Mouse (Mus musculus) forebrain, embryonic 12.5 days (tissue): ENCODE data around the gene Zfp618. TPM values are rescaled to one million over a fixed set of nuclear protein-coding genes. Genes with fewer than 3 reads are reported as not detected.

ENCODE experiments used
- ATAC-seq: fragments of 200-750 bp; cut with Nextera tagmentation; 2 replicates; pipeline ENCODE4 v1.8.0; 2017; ENCODE audit warnings: moderate TSS enrichment; ENCODE audit not compliant: low FRiP score
- H3K27ac ChIP-seq: fragments of 300-500 bp; sonication (generic); 2 replicates; pipeline ENCODE4 v1.5.1; 2016; ENCODE audit warnings: mild to moderate bottlenecking
- H3K27me3 ChIP-seq: fragments of 300-500 bp; sonication (generic); 2 replicates; pipeline ENCODE4 v1.6.1; 2016; ENCODE audit warnings: mild to moderate bottlenecking
- H3K36me3 ChIP-seq: fragments of 300-500 bp; sonication (generic); replicated peaks from 2 replicates; pipeline ENCODE4 v1.6.1; 2016; ENCODE audit warnings: mild to moderate bottlenecking
- H3K4me1 ChIP-seq: fragments of 300-500 bp; sonication (generic); 2 replicates; pipeline ENCODE4 v1.6.1; 2016
- H3K4me2 ChIP-seq: fragments of 300-500 bp; sonication (generic); 2 replicates; pipeline ENCODE4 v1.6.1; 2016; ENCODE audit warnings: mild to moderate bottlenecking, moderate library complexity
- H3K4me3 ChIP-seq: fragments of 300-500 bp; sonication (generic); replicated peaks from 2 replicates; pipeline ENCODE4 v1.5.1; 2016; ENCODE audit warnings: mild to moderate bottlenecking
- H3K9ac ChIP-seq: fragments of 300-500 bp; sonication (generic); 2 replicates; pipeline ENCODE4 v1.6.1; 2016; ENCODE audit warnings: mild to moderate bottlenecking
- H3K9me3 ChIP-seq: fragments of 300-500 bp; sonication (generic); 2 replicates; pipeline ENCODE4 v1.6.1; 2016
- WGBS: fragments of 180-500 bp; shearing (Covaris S2); methylation state at CpG from one replicate; pipeline ENCODE4 v1.1.7; 2016; 5-methylcytosine and 5-hydroxymethylcytosine counted together
- polyA plus RNA-seq: library from polyadenylated mRNA; unstranded; fragments of >200 nt; fragmentation: Nextera tagmentation; extraction: Ambion mirVana; gene quantifications from 2 replicates; pipeline ENCODE4 v1.2.1, GENCODE M21; 2016

Zfp618 gene
- polyA plus RNA-seq, 1 experiment from 2014 or later = 34.2 TPM

- no peak overlapping the region for H3K4me3 ChIP-seq
- no peak overlapping the region for H3K4me2 ChIP-seq
- H3K27ac ChIP-seq = no peak overlapping the region
- no peaks in the 10 kb centered on the region for H3K27me3 ChIP-seq
- ATAC-seq = no peak
- WGBS = 83% methylated on average over 4 of the region's 4 CpGs
- H3K9ac ChIP-seq = no peak overlapping the region
- H3K4me1 ChIP-seq = peaks cover 23% of the 10 kb centered on the region
- H3K36me3 ChIP-seq = no peaks in the 10 kb centered on the region
- no peaks in the 10 kb centered on the region for H3K9me3 ChIP-seq
These were observed 72.2 kb downstream of the Zfp618 start for GRCm38 (mm10) chr4:63037555-63037954.

DNA sequence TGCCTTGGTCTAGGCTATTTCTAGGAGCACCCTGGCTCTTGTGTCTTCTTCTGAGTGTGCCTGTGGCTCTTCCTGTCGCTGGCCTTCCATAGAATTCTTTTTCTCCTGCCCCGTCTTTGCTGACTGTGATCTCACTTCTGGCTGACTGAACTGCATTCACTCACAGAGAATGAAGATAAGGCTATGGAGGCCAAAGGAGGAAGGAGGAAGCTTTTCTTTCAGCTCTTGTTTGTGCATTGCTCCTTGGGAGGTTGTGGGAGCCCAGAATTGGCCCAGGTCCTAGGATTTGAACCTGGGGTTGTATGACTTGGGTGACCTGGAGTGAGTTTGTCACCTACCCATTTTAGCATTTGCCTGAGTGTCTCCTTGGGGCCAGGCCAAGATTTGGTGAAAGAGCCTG, 72.9 kb downstream of the Zfp618 start:
- H3K36me3 ChIP-seq = no peaks in the 10 kb centered on the region
- WGBS = 60% methylated on average over 2 of the region's 2 CpGs

GRCm38 (mm10) chr4:63038937-63039336, 73.6 kb downstream of the Zfp618 start:
- no peaks in the 10 kb centered on the region for H3K36me3 ChIP-seq
- ATAC-seq = no peak
- H3K9me3 ChIP-seq = no peaks in the 10 kb centered on the region
- H3K4me3 ChIP-seq = no peak overlapping the region
- H3K27me3 ChIP-seq = no peaks in the 10 kb centered on the region
- H3K4me2 ChIP-seq = no peak overlapping the region
- no peak overlapping the region for H3K9ac ChIP-seq
- H3K27ac ChIP-seq = no peak overlapping the region
- peaks cover 11% of the 10 kb centered on the region for H3K4me1 ChIP-seq
- 94% methylated on average over 10 of the region's 10 CpGs for WGBS

More for the DNA sequence above, 72.9 kb downstream of the Zfp618 start:
- no peaks in the 10 kb centered on the region for H3K9me3 ChIP-seq
- H3K27ac ChIP-seq = no peak overlapping the region
- H3K27me3 ChIP-seq = no peaks in the 10 kb centered on the region
- no peak for ATAC-seq
- H3K4me1 ChIP-seq = peaks cover 17% of the 10 kb centered on the region
- H3K4me3 ChIP-seq = no peak overlapping the region
- no peak overlapping the region for H3K4me2 ChIP-seq
- H3K9ac ChIP-seq = no peak overlapping the region

- H3K9me3 ChIP-seq = no peaks in the 10 kb centered on the region
- WGBS = 93% methylated on average over 3 of the region's 3 CpGs
- no peak overlapping the region for H3K9ac ChIP-seq
- no peaks in the 10 kb centered on the region for H3K27me3 ChIP-seq
- H3K4me2 ChIP-seq = no peak overlapping the region
- ATAC-seq = no peak
- H3K36me3 ChIP-seq = peaks cover 3% of the 10 kb centered on the region; the same call in 1 of the 2 replicates
- peaks cover 10% of the 10 kb centered on the region; the same call in 1 of the 2 replicates for H3K4me1 ChIP-seq
- no peak overlapping the region for H3K27ac ChIP-seq
- no peak overlapping the region for H3K4me3 ChIP-seq
These were observed 83.2 kb downstream of the Zfp618 start for GRCm38 (mm10) chr4:63048606-63049005.

DNA sequence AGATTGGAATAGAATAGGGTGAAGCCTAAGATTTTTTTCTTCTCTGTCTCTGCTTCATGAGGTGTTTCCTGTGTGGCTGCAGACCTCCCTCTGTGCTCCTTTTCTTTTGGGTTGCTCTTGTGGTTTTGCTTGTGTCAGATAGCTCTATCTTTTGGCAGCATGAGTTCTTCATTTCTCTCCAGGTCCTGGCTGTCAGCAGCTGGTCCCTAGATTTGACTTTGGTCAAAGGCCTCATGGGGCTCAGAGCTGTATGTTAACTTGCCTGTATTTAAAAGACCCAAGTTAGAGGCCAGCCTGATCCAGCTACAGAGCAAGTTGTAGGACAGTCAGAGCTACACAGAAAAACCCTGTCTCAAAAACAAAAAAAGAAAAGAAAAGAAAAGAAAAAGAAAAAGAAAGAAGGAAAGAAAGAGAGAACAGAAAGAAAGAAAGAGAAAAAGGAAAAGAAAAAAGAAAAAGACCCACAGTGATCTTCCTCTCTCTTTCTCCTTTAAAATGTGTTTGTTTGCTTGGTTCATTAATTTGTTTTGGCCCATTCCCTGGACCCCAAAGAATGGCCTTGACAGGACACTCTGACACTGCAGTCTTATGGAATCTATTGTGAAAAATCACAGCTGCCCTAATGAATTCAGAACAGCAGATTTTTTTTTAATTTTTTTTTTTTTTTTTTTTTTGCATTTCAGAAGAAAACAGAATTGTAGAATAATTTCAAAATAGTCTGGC, 84.4 kb downstream of the Zfp618 start:
- Histone ChIP-seq H3K4me2 (no peak overlapping the region), H3K9ac (no peak overlapping the region), H3K9me3 (no peaks in the 10 kb centered on the region), H3K4me1 (peaks cover 10% of the 10 kb centered on the region; the same call in 1 of the 2 replicates), H3K27me3 (no peaks in the 10 kb centered on the region), H3K27ac (no peak overlapping the region), H3K36me3 (peaks cover 3% of the 10 kb centered on the region; the same call in 1 of the 2 replicates), H3K4me3 (no peak overlapping the region)
- no peak for ATAC-seq

DNA sequence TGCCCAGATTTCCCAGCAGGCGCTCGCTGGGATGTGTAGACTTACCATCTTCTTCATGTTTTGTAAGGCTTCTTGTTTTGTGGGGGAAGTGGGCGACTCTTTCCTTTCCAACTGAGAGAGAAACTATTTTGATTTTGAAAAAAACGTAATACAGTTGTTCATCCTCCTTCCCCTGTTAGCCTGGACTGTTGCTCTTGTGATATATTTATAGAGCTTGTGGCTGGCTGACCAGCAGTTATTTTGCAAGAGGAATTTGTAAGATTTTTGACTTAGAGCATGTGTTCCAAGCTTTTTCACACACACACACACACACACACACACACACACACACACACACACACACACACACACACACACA, 84.9 kb downstream of the Zfp618 start:
- Histone ChIP-seq H3K4me1 (peaks cover 10% of the 10 kb centered on the region; the same call in 1 of the 2 replicates), H3K4me3 (no peak overlapping the region), H3K27ac (no peak overlapping the region), H3K9me3 (no peaks in the 10 kb centered on the region), H3K36me3 (peaks cover 3% of the 10 kb centered on the region; the same call in 1 of the 2 replicates), H3K9ac (no peak overlapping the region), H3K27me3 (no peaks in the 10 kb centered on the region), H3K4me2 (no peak overlapping the region)
- no peak for ATAC-seq
- 82% methylated on average over 4 of the region's 4 CpGs for WGBS

DNA sequence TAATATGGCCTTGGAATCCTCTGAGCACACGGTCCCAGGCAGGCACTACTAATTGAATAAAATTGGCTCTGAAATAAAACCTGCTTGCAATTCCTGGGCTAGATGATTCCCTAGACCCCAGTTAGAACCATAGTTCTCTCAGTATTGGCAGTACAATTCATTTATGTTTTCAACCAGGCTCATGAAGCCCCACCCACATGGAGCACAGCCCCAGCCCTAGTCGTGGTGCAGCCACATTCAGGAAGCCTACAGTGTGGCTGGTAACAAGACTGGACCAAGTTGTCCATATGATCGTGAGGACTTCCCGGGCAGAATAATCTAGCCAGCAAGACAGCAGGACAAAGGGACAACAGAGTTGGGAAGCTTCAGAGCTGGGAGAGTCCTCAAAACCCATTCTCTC, 85.6 kb downstream of the Zfp618 start:
- H3K27ac ChIP-seq = no peak overlapping the region
- no peak overlapping the region for H3K9ac ChIP-seq
- H3K4me3 ChIP-seq = no peak overlapping the region
- H3K9me3 ChIP-seq = no peaks in the 10 kb centered on the region
- peaks cover 10% of the 10 kb centered on the region; the same call in 1 of the 2 replicates for H3K4me1 ChIP-seq
- 80% methylated on average over 4 of the region's 4 CpGs for WGBS
- peaks cover 3% of the 10 kb centered on the region; the same call in 1 of the 2 replicates for H3K36me3 ChIP-seq
- H3K27me3 ChIP-seq = no peaks in the 10 kb centered on the region
- no peak overlapping the region for H3K4me2 ChIP-seq
- ATAC-seq = no peak

GRCm38 (mm10) chr4:63051940-63052661, 86.7 kb downstream of the Zfp618 start:
- 70% methylated on average over 7 of the region's 7 CpGs for WGBS
- Histone ChIP-seq H3K9ac (no peak overlapping the region), H3K27me3 (no peaks in the 10 kb centered on the region), H3K4me1 (peaks cover 18% of the 10 kb centered on the region), H3K36me3 (peaks cover 3% of the 10 kb centered on the region; the same call in 1 of the 2 replicates), H3K9me3 (no peaks in the 10 kb centered on the region), H3K4me2 (no peak overlapping the region), H3K4me3 (no peak overlapping the region), H3K27ac (no peak overlapping the region)
- ATAC-seq = no peak

GRCm38 (mm10) chr4:63052662-63053033, 87.3 kb downstream of the Zfp618 start:
- Histone ChIP-seq H3K36me3 (no peaks in the 10 kb centered on the region), H3K4me3 (no peak overlapping the region), H3K4me1 (peaks cover 19% of the 10 kb centered on the region), H3K4me2 (no peak overlapping the region), H3K27me3 (no peaks in the 10 kb centered on the region), H3K9ac (no peak overlapping the region), H3K9me3 (no peaks in the 10 kb centered on the region), H3K27ac (no peak overlapping the region)
- WGBS = 56% methylated on average over 2 of the region's 2 CpGs
- no peak for ATAC-seq

- Histone ChIP-seq H3K27me3 (no peaks in the 10 kb centered on the region), H3K4me2 (no peak overlapping the region), H3K9me3 (no peaks in the 10 kb centered on the region), H3K4me1 (peaks cover 25% of the 10 kb centered on the region), H3K9ac (no peak overlapping the region), H3K27ac (no peak overlapping the region), H3K36me3 (no peaks in the 10 kb centered on the region), H3K4me3 (no peak overlapping the region)
- no peak for ATAC-seq
- 91% methylated on average over 10 of the region's 10 CpGs for WGBS
These were observed 89.9 kb downstream of the Zfp618 start for GRCm38 (mm10) chr4:63055216-63055745.

GRCm38 (mm10) chr4:63056641-63057415, 91.5 kb downstream of the Zfp618 start:
- Histone ChIP-seq H3K9me3 (no peaks in the 10 kb centered on the region), H3K27me3 (no peaks in the 10 kb centered on the region), H3K4me1 (peaks cover 33% of the 10 kb centered on the region), H3K4me2 (no peak overlapping the region), H3K27ac (peak overlapping the region; percentile 27; the same call in 1 of the 2 replicates), H3K9ac (no peak overlapping the region), H3K36me3 (0 out of 2 replicates have a peak, but pooled peaks cover 4% of the 10 kb centered on the region), H3K4me3 (no peak overlapping the region)
- 41% methylated on average over 7 of the region's 7 CpGs for WGBS
- peak; percentile 60; the same call in 1 of the 2 replicates for ATAC-seq

DNA sequence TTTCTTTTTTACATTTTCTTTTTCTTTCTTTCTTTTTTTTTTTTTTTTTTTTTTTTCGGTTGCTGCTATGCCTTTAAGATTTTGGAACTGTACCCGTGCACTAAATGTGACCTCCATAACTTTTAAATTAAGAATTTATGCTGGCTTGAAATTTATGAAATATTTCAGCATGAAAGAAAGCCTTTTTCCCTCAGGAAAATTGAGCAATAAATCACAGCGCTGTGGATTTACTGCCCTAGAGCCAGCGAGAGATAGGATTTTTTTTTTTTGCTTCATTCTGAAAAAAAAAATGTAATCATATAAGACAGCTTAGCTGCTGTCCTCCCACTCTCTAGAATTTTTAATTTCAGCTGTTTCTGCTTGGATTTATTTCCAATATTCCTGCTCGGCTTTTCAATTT, 92.2 kb downstream of the Zfp618 start:
- Histone ChIP-seq H3K36me3 (0 out of 2 replicates have a peak, but pooled peaks cover 5% of the 10 kb centered on the region), H3K27me3 (no peaks in the 10 kb centered on the region), H3K9ac (no peak overlapping the region), H3K27ac (no peak overlapping the region), H3K4me3 (no peak overlapping the region), H3K9me3 (no peaks in the 10 kb centered on the region), H3K4me1 (peaks cover 25% of the 10 kb centered on the region), H3K4me2 (no peak overlapping the region)
- ATAC-seq = no peak
- WGBS = 80% methylated on average over 5 of the region's 5 CpGs
